Mouse (Mus musculus) layer of hippocampus, postnatal 14 days (tissue): ENCODE results near the gene Prdm1. TPM values are rescaled to one million over a fixed set of nuclear protein-coding genes. Genes with fewer than 3 reads are reported as not detected.

Source experiments
- DNase-seq, 2 experiments: peaks; one replicate each; pipeline ENCODE4 v3.0.0; 2021 to 2022; ENCODE audit warnings: low spot score in 2 of 2, mixed read lengths in 1 of 2
- long read RNA-seq, 2 experiments: library from polyadenylated mRNA; stranded (forward); transcript quantifications; one replicate each; pipeline ENCODE4 v2.0.0; 2021
- total RNA-seq, 2 experiments: library from RNA; stranded (reverse); gene quantifications; 2 replicates each; pipeline ENCODE4 v1.2.3; 2021

Prdm1 gene
- total RNA-seq, result 1 to 10 TPM in 1 of 2 experiments, under 1 TPM in 1; 0.98 to 1.2 TPM
- long read RNA-seq, experiment 1, result 0 reads
- long read RNA-seq, experiment 2, full-length matches to known transcripts, result 1 of 2 reads
- long read RNA-seq, experiment 2, partial matches to known transcripts, result 0 of 2 reads
- long read RNA-seq, experiment 2, other reads (novel, unspliced or antisense), result 1 of 2 reads

DNA sequence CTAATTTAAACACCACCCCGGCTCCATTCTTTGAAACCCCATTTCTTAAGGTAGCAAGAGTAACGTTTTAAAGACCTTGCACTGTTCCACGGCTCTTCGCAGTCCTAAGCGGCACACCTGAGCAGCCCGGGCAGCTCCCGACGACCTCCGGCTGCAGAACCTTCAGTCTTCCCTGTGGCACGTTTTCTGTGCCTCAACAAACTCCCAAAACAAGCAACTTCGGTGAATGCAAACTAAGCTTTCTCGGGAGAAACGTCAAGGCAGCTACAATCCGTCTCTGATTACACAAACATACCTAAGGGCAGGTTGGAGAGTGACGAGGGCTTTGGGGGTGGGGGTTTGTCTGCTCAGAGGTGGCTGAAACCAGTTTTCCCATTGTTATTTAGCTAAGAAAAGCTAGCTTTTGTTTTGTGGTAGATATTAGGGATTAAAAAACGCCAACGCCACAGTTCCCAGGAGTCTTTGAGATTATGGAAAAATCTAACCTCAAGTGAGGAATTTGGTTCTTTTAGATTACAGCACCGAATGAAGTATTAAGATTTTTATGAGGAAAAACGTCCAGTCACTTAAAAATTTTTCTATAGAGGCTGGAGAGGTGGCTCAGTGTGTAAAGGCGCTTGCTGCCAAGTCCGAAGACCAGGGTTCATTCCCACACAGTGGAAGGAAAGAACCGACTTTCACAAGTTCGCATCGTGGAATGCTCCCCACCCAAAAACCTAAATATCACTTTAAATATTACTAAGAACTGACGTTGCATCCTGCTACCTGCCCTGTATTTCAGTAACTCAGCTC lies at the start of gene Prdm1:
Prdm1 (minus strand) TSS at position 211 of the 792 bp plus-strand sequence.
- no peak for DNase-seq

DNA sequence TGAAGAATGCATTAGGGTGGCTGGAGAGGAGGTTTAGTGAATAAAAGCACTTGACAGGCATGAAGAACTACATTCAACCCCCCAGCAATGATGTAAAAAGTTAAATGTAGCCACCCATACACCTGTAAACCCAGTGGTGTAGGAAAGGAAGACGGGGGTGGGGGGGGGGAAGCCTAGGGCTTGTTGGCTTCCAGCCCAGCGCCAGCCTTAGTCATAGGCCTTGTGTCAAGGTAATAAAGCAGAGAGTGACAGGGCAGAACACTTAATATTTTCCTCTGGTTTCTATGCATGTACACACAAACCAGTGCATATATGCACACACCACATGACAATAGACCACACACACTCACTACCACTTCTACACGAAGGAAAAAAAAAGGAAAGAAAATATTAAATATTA lies 37.7 kb upstream of the Prdm1 start:
- DNase-seq, result no peak

DNA sequence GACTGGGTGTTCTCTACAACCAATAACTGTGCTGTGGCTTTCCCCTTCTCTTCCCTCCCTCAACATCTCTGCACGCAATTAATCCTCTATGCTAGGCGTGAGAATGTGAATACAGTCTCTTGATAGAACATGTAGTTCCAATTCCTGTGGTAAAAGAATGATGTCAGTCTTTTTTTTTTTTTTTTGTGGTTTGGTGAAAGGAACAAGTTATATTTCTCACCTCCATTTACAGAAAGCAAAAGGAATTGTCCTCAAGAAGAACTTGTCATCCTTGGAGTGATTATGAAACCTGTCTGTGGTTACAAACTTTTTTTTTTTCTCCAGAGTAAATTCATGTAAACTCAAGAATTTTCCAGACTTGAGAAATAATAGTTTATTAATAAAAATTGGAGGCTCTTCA lies 36.8 kb upstream of the Prdm1 start:
- no peak for DNase-seq

GRCm38 (mm10) chr10:44556845-44557244 lies 28.5 kb upstream of the Prdm1 start:
- DNase-seq, result no peak

- no peak for DNase-seq
Observed at GRCm38 (mm10) chr10:44555317-44555716, 27.0 kb upstream of the Prdm1 start.

GRCm38 (mm10) chr10:44553648-44554047 lies 25.3 kb upstream of the Prdm1 start:
- DNase-seq, result no peak

- no peak for DNase-seq
Observed at GRCm38 (mm10) chr10:44539033-44539578, 10.8 kb upstream of the Prdm1 start.

- DNase-seq, result no peak
Observed at GRCm38 (mm10) chr10:44538137-44538536, 9.8 kb upstream of the Prdm1 start.

DNA sequence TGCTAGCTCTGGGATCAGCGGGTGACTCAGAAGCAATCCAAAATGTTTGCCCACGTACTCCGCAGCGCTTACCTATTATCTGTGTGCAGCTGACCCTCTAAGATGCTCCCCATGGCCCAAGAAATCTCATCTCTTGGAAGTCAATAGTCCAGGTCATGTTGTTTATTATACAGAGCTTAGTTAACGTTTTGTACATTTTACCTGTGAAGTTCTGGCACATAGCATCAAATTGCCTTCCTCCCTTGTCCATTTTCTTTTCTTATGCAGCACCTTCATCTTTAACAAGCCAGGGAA lies 1.7 kb upstream of the Prdm1 start:
- DNase-seq, result no peak

DNA sequence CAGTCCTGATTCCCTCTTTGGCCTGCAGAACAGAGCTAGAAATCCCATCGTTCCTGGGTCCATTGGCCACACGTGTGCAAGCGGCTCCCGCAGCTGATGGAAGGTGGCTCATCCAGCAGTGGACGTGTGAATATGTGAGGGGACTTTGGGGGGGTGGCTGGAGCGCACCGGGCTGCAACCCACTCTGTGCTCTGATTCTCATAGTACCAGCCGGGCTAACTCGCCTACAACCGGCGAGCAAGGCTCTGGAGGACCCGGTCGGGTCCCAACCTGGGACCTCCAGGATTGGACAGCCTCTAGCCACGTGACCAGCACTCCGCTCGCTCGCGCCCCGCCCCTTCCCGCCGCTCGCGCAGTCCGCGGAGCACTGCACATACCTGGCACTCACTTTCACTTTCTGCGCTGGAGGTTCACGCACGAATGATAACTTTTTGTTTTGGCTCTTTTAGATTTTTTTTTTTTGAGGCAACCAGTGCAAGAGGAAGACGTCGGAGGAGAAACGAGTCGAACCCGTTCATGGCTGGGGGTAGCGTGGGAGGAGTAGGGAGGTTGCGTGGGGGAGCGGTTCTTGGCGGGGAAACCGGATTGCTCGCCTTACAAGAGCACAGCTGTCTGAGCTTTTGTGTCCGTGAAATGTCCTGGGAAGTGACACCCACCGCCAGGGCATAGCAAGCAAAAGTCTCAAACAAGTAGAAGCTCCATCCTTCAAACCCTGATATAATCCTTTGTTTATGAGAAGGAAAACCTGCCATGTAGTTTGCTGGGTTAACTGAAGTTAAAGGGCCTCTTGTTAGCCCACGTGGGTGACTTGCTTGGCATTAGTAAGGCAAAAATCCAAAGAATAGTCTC lies 1.1 kb upstream of the Prdm1 start:
- DNase-seq, result peak; percentile 45 to 50

DNA sequence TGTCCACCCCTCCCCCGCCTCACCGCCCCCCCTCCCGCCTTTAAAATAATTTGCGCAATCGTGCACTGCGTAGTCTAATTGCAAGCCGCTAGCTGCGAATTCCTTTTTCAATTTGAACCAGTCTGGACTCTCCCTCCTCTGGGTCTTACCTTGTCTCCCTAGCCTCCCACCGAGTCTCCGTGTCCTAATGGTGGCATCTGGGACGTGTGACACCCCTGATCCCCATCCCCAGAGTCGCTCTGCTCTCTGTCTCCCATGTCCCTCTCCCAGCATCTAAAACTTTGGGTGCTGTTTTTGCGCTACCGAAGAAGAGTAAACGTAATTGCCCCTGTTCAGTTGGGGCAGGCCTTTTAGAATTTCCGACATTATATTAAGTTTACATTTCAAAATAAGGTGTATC lies 650 bp downstream of the Prdm1 start:
- no peak for DNase-seq

GRCm38 (mm10) chr10:44526751-44527591 lies 1.3 kb downstream of the Prdm1 start:
- DNase-seq, result peak in 1 of 2 experiments; percentile 14

GRCm38 (mm10) chr10:44520189-44520588 lies 8.1 kb downstream of the Prdm1 start:
- DNase-seq, result no peak

GRCm38 (mm10) chr10:44518631-44519030 lies 9.7 kb downstream of the Prdm1 start:
- DNase-seq, result no peak

GRCm38 (mm10) chr10:44513108-44513507 lies 15.2 kb downstream of the Prdm1 start:
- no peak for DNase-seq

GRCm38 (mm10) chr10:44511029-44511428 lies 17.3 kb downstream of the Prdm1 start:
- no peak for DNase-seq

DNA sequence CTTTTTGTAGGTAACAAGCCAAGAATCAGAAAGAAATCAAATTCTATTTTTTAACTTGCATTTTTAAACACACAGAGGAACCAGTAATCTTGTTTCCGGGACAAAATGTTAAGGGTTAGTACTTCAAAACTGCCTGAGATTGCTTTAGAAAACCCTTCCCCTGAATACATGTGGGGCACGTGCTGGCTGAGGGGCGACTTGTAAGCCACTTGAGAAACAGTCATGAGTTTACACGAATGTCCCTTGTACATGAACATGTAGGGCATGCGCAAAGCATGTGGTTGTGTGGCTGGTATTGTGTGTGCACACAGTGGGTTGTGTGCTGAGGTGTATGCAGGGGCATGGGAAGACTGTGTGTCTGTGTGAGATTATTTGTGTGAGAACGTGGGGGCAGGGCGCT lies 19.7 kb downstream of the Prdm1 start:
- DNase-seq, result no peak

GRCm38 (mm10) chr10:44507984-44508383 lies 20.3 kb downstream of the Prdm1 start:
- DNase-seq, result no peak

- no peak for DNase-seq
Observed at GRCm38 (mm10) chr10:44502891-44503290, 25.4 kb downstream of the Prdm1 start.

DNA sequence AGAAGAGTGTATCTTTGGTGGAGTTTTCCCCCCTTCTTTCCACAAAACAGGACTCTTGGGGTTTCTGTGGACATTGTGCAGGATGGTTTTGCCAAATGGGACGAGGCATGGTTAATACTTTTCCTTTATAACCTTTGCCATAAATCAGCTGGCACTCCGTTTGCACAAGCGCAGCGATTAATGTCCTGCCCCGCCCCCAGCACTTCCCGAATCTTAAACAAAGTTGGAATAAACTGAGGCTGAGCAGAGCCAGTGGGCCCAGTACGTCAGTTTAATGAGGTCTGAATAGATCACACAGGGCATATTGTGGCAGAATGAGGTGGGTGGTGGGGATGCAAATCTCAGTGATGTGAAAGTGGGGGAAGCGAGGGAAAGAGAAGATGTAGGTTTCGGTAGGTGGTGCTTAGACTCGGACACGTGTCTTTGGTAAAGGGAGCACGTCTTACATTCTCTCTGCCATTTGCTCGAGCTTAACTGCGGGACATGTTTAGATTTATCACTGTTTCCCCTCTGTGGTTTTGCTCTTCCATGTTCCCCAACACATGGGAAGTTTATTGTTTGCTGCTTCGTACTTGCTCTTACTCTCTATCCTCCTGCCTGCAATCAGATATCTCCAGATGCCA lies 28.3 kb downstream of the Prdm1 start:
- DNase-seq, result no peak
